Mouse (Mus musculus): Measurements from ENCODE around the gene Clk3.
A peak's percentile ranks its signal among the peaks of the same experiment; 100 is the strongest.

Gene Clk3

DNA sequence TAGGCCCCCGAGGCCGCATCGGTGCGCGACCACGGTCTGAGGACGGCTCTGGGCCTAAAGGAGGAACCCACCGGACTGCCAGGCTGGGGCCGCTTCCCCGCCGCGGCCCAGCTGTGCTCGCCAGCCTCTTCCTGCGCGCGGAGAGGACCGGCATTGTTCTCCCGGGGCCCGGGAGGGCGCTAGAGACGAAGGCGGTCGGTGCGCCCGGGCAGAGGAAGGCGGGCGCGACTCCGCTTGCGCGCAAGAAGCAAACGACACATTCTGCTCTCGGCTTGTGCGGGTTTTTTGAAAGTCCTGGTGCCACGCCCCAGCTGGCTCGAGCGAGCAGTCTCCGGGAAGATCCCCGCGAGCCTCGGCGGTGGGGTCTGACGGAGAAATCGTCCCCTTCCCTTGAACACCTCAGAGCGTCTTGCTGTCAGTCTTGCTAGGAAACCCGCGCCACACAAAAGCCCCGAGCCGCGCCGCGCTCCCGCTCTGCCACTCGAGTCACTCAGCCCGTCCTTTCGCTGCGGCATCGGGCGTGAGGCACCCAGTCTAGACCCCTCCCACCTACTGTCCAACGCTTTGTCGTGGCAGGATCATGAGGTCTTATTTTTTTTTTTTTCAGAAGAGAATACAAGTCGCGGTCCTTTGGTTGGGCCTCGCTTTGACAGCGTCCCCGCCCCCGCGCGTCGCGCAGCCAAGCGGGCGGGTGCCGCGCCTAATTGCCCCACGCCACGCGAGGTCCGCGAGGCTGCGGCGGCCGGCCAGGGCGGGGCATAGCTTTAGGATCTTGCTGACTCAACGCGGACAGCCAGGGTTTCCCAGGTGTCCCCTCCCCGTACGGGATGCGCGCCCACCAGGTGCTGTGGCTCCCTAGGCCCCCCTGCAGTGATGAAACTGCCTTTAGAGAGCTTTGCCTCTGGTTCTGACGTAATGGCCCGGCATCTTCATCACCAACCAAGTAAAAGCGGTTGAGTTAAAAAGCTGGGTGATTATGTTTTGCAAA is at the start of gene Clk3:
Gene Clk3 (minus strand): TSS at position 497 of the 988 bp plus-strand sequence.
- peak; percentile 31 to 73 for DNase-seq (ENCODE audit: low read depth in 1 of 2, low spot score in 2 of 2)

DNA sequence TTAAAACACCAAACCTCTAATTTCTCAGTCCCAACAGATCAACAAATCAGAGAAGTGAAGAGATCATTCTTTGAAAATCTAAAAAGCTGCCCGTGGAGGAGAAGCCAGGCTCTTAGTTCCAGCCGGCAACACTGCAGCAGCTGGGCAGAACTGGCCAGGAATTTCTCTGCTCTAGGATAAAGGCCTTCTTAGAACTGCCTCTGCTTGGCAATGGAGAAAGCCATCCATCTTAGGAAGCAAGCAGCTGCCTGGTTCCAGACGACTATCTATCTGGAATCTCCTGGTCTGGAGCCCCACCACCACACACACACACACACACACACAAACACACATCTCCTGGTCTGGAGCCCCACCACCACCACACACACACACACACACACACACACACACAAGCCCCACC is 49.2 kb upstream of the Clk3 start:
- no peak for DNase-seq (ENCODE audit: low read depth in 1 of 2, low spot score in 2 of 2)

GRCm38 (mm10) chr9:57814014-57814413 is 48.4 kb upstream of the Clk3 start:
- DNase-seq (ENCODE audit: low read depth in 1 of 2, low spot score in 2 of 2) = no peak

- DNase-seq (ENCODE audit: low read depth in 1 of 2, low spot score in 2 of 2) = no peak
These were observed 46.4 kb upstream of the Clk3 start for GRCm38 (mm10) chr9:57811793-57812733.

DNA sequence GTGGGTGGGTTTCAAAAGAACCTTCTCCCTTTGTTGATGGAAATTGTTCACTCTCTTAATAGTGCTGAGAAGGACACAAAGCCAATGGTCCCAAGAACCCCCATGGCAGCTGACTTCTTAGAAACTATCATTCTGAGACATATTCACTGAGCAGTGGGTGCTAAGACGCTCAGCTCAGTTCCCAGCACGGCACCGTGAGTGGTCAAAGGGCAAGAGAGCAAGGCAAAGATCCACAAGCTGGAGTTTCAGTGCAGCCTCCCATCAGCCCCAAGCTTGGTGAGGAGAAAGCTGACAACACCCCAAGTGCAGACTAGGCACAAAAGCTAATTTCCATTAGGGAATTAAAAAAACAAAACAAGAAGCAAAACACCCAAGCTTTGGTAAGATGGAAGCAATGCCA is 45.0 kb upstream of the Clk3 start:
- no peak for DNase-seq (ENCODE audit: low read depth in 1 of 2, low spot score in 2 of 2)

DNA sequence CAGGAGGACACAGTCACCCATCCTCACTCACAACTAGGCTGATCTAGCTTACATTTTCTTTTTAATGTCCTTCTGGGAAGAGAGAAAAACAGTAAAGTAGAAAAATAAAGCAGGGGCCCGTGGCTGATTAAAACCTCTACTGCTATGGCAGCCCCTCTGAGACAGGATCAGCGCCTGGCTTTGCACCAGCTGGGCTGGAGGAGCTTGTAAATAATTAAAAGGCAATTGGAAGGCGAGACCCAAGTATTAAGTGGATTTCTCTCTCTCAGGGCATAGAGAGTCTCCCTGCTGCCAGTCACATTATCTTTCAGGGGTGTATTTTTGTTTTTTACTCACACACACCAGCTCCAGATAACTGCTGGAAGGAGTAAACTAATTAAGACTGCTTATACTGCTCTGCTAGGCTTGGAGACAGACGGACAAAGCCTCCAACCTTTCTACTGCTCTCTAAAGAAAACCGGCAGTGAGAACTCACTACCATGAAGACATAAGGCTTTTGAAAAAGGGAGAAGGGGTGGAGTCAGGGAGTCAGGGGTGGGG is 43.2 kb upstream of the Clk3 start:
- DNase-seq (ENCODE audit: low read depth in 1 of 2, low spot score in 2 of 2) = no peak

DNA sequence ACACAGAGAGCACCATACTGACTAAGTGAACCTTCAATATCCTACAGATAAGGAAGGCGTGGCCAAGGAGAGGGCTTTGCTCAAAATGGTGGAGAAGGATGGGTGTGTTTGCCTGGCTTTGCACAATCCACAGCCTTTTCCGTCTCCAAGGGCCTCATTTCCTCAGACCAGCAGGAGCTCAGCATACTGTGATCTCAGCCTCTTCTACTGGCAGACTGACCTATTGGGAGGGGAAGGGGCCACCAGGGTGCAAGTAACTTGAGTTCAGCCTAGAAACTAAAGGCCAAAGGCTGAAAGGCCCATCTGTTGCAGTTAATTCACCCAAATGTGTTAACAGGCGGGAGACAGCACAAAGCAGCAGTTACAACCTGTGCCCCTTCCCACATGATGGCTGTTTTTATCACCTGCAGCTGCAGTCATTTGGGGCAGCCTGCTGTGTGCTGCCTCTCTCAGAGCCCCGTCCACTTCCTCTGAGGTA is 41.6 kb upstream of the Clk3 start:
- DNase-seq (ENCODE audit: low read depth in 1 of 2, low spot score in 2 of 2) = no peak

GRCm38 (mm10) chr9:57806066-57806481 is 40.4 kb upstream of the Clk3 start:
- no peak for DNase-seq (ENCODE audit: low read depth in 1 of 2, low spot score in 2 of 2)

DNA sequence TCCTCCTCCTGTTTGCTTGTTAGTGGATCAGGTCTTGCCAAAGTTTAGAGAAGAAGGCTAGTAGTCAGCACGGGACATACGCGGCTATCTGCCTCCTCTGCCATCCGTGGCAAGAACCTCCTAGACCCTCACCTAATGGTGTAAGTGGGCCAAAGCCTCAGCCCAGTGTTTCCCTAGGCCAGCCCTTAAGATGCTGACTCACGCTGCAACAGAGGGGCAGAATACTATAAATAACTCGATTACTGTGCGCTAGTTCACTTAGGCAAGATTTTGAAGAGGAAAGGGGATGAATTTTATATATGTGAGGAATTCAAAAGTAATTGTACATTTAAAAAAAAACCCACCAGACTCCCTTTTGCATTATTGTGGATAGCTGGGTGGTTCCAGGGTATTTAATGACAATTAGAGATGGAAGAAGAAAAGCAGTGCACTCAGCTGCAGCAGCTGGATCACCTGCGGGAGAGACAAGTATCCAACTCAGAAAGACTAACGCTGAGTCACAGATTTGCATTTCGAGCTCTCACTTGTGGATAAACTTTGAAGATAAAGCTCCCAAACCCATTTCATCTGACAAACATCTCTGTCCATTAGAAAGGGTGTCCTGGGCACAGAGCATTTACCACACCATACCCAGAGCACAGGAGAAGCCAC is 39.6 kb upstream of the Clk3 start:
- no peak for DNase-seq (ENCODE audit: low read depth in 1 of 2, low spot score in 2 of 2)

GRCm38 (mm10) chr9:57803839-57804238 is 38.2 kb upstream of the Clk3 start:
- no peak for DNase-seq (ENCODE audit: low read depth in 1 of 2, low spot score in 2 of 2)

- DNase-seq (ENCODE audit: low read depth in 1 of 2, low spot score in 2 of 2) = no peak
These were observed 37.4 kb upstream of the Clk3 start for GRCm38 (mm10) chr9:57803047-57803446.

DNA sequence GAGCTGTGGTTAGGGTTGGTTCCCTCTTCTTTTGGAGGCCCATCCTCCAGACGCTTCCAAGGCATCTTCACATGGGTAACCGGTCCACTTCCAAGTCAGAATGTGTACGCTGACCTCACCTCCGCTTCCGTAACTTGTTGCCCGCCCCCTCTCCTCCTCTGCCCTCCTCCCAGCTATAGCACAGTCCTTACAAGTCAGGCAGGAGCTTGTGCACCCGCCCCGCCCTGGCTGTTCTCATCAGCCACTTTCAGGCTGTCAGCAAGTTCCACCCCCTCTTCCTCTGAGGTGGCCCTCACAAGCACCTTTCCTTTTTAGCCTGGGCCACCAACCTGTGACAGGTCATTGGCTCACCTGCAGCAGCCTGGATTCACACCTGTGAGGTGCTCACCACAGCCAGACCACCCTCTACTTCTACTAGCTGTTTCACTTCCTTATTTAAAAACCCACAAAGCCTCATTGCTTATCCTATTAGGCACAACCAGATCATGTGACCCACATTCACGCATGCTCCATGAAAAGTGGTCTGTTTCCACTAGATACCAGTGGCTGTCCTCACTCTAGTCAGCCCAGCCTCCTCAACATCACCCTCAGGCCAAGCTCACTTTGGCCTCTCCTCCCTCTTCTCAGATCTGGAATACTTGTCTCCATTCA is 34.8 kb upstream of the Clk3 start:
- DNase-seq (ENCODE audit: low read depth in 1 of 2, low spot score in 2 of 2) = no peak

GRCm38 (mm10) chr9:57798725-57799253 is 33.1 kb upstream of the Clk3 start:
- DNase-seq (ENCODE audit: low read depth in 1 of 2, low spot score in 2 of 2) = no peak

GRCm38 (mm10) chr9:57797456-57797855 is 31.8 kb upstream of the Clk3 start:
- DNase-seq (ENCODE audit: low read depth in 1 of 2, low spot score in 2 of 2) = no peak

DNA sequence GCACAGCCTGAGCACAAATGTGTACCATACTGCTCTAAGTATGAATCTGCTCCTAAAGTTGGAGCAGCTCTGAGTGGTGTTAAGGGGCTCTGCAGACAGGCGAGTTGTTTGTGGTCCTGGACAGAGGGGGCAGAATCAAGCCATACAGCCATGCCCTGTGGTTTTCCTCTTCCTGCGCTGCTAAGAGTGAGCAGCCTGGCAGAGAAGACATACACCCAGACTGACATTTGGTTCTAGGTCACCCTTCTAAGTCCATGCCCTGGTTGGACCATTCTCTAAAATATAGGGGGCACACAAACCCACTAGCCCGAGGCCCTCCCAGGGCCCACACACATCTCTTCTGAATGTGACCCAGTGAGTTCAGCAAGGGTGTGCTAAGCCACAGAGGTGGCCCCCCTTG is 24.1 kb upstream of the Clk3 start:
- no peak for DNase-seq (ENCODE audit: low read depth in 1 of 2, low spot score in 2 of 2)

DNA sequence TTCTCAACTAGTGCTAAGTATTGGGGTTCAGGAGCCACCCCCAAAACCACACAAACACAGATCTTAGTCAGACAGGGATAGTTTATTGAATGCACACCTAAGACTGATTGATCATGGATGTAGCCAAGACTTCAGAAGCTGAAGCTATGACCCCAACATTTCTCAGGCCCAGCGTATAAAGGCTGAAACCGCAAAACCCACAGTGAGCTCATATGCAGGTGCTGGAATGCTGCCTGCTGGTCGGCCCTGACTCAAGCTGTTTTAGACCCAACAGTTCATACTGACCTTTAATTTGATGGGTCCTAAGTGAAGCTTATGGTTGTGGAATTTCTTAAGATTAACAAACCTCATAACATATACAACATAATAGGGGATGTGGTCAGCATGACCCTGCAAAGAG is 17.0 kb upstream of the Clk3 start:
- no peak for DNase-seq (ENCODE audit: low read depth in 1 of 2, low spot score in 2 of 2)

GRCm38 (mm10) chr9:57775736-57776135 is 10.1 kb upstream of the Clk3 start:
- DNase-seq (ENCODE audit: low read depth in 1 of 2, low spot score in 2 of 2) = no peak

GRCm38 (mm10) chr9:57775026-57775425 is 9.4 kb upstream of the Clk3 start:
- no peak for DNase-seq (ENCODE audit: low read depth in 1 of 2, low spot score in 2 of 2)

- DNase-seq (ENCODE audit: low read depth in 1 of 2, low spot score in 2 of 2) = no peak
These were observed 8.5 kb upstream of the Clk3 start for GRCm38 (mm10) chr9:57774168-57774567.

DNA sequence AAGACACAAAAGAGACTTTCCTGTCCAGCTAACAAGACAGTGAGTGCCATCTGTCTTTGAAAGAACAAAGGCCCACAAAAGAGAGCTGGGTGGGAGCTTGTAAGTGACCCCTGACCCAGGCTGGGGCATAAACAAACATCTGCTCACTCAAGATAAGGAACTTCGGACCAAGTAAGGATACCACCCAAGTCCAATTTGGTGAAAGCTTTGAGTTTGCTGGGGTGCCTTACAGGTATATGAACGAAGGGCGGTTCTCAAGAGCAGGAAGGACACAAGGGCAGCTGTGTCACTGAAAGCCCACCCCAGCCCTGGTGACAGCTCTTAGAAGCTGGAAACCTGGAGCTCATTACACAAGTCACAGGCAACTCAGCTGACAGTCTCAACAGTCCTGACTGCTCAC is 8.1 kb upstream of the Clk3 start:
- no peak for DNase-seq (ENCODE audit: low read depth in 1 of 2, low spot score in 2 of 2)

All from monocyte, adult 2 months (primary cell).